Mouse (Mus musculus): ENCODE measurements around the gene Pask.
"Not testable (repeated sequence)": the region's sequence is repeated elsewhere in the genome, so short reads cannot be mapped to it uniquely, and the experiment has no call there.

Gene Pask

GRCm38 (mm10) chr1:93342648-93343503, at the start of gene Pask, which contains the start of gene Ppp1r7:
Gene Pask (minus strand): TSS chr1:93343482.
Gene Ppp1r7 (plus strand): TSS chr1:93342854.
- DNase-seq (ENCODE audit: low read depth, low spot score): peak; percentile 85

GRCm38 (mm10) chr1:93388906-93389305, 45.6 kb upstream of the Pask start:
- DNase-seq (ENCODE audit: low read depth, low spot score): no peak

- no peak for DNase-seq (ENCODE audit: low read depth, low spot score)
These were observed 43.9 kb upstream of the Pask start for GRCm38 (mm10) chr1:93387198-93387597.

- no peak for DNase-seq (ENCODE audit: low read depth, low spot score)
These were observed 35.8 kb upstream of the Pask start for GRCm38 (mm10) chr1:93379117-93379516.

- no peak for DNase-seq (ENCODE audit: low read depth, low spot score)
These were observed 34.0 kb upstream of the Pask start for GRCm38 (mm10) chr1:93377307-93377706.

- DNase-seq (ENCODE audit: low read depth, low spot score): no peak
These were observed 30.4 kb upstream of the Pask start, which contains the start of gene Ano7 for GRCm38 (mm10) chr1:93373665-93374064. Gene Ano7 (plus strand): TSS chr1:93373930.

GRCm38 (mm10) chr1:93365641-93366040, 22.4 kb upstream of the Pask start:
- no peak for DNase-seq (ENCODE audit: low read depth, low spot score)

- DNase-seq (ENCODE audit: low read depth, low spot score): no peak
These were observed 19.4 kb upstream of the Pask start for GRCm38 (mm10) chr1:93362661-93363060.

GRCm38 (mm10) chr1:93352724-93353123, 9.4 kb upstream of the Pask start:
- no peak for DNase-seq (ENCODE audit: low read depth, low spot score)

- DNase-seq (ENCODE audit: low read depth, low spot score): no peak
These were observed 6.4 kb upstream of the Pask start for GRCm38 (mm10) chr1:93349701-93350100.

- no peak for DNase-seq (ENCODE audit: low read depth, low spot score)
These were observed 3.9 kb upstream of the Pask start for GRCm38 (mm10) chr1:93347176-93347575.

- DNase-seq (ENCODE audit: low read depth, low spot score): peak; percentile 85
These were observed 294 bp upstream of the Pask start for GRCm38 (mm10) chr1:93343504-93344047.

GRCm38 (mm10) chr1:93334621-93335020, 8.7 kb downstream of the Pask start:
- no peak for DNase-seq (ENCODE audit: low read depth, low spot score)

GRCm38 (mm10) chr1:93326446-93326845, 16.8 kb downstream of the Pask start:
- no peak for DNase-seq (ENCODE audit: low read depth, low spot score)

- no peak for DNase-seq (ENCODE audit: low read depth, low spot score)
These were observed 19.3 kb downstream of the Pask start for GRCm38 (mm10) chr1:93323973-93324372.

GRCm38 (mm10) chr1:93305581-93306337, 37.5 kb downstream of the Pask start, which contains the start of gene Mterf4:
Gene Mterf4 (minus strand): TSS chr1:93305915.
- DNase-seq (ENCODE audit: low read depth, low spot score): peak; percentile 72

- DNase-seq (ENCODE audit: low read depth, low spot score): no peak
These were observed 42.7 kb downstream of the Pask start for GRCm38 (mm10) chr1:93300578-93300977.

GRCm38 (mm10) chr1:93299791-93300190, 43.5 kb downstream of the Pask start:
- DNase-seq (ENCODE audit: low read depth, low spot score): no peak

- DNase-seq (ENCODE audit: low read depth, low spot score): not testable (repeated sequence)
These were observed 48.8 kb downstream of the Pask start for GRCm38 (mm10) chr1:93294491-93294890.

- DNase-seq (ENCODE audit: low read depth, low spot score): no peak
These were observed 51.3 kb downstream of the Pask start for GRCm38 (mm10) chr1:93292006-93292405.

- no peak for DNase-seq (ENCODE audit: low read depth, low spot score)
These were observed 51.7 kb downstream of the Pask start for GRCm38 (mm10) chr1:93291591-93291990.

GRCm38 (mm10) chr1:93290956-93291355, 52.3 kb downstream of the Pask start:
- DNase-seq (ENCODE audit: low read depth, low spot score): no peak

Data from WW6 (cell line).